ENCODE assay signal across 10 mouse cellular contexts in the genomic region with DNA sequence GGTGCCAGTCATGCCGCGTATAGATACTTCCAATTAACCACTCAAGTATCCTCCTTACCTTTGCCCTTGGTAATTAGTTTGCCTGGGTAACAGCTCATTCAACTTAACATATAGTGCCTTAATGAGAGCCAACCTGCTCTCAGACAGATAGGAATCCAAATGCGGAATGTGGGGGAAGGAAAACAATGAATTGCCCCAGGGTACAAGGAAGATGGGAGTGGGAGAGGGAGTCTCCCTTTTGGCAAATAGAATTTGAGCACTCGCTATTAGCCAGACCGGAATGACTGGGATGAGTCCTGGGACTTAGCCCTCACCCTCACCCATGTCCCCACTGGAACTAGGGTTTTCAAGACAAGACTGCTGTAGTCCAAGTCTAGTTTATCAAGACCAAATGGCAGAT. TPM values are rescaled to one million over a fixed set of nuclear protein-coding genes. Genes with fewer than 3 reads are reported as not detected.
A peak's percentile ranks its signal among the peaks of the same experiment; 100 is the strongest.
DNase-seq lines count a peak whose midpoint lies in the region; ATAC-seq and TF ChIP-seq lines count a peak whose summit lies in the region.
"Had no signal": no experiment of that assay in that cellular context is flagged by ENCODE, and none has a peak within 500 bp of the region (broad histone marks: within the 10 kb centered on the region; RNA-seq: fewer than 3 reads in every experiment).

No protein-coding gene starts in this region.

- H3K36me3 ChIP-seq in limb, embryonic 11.5 days (ENCODE audit: control insufficient read depth, insufficient read depth, low read length) = no peaks in the 10 kb centered on the region
- 0 out of 2 replicates have a peak, but pooled peaks cover 1% of the 10 kb centered on the region for H3K36me3 ChIP-seq in small intestine, adult 2 months (ENCODE audit: control insufficient read depth, insufficient read depth, low read length)

- no peak for TF ChIP-seq POLR2A in embryonic fibroblast, embryonic 13.5 days (IDR thresholded peaks at IDR 0.05; ENCODE audit: low read depth, low read length)
- TF ChIP-seq POLR2A in small intestine, adult 2 months (IDR thresholded peaks at IDR 0.05; ENCODE audit: low read depth, low read length) = no peak

- WGBS in limb, embryonic 11.5 days = 4% methylated on average over 5 of the region's 5 CpGs
- 39% methylated on average over 5 of the region's 5 CpGs for WGBS in small intestine, adult 2 months

- ATAC-seq in limb, embryonic 11.5 days (ENCODE audit: insufficient number of reproducible peaks, low FRiP score, low TSS enrichment, low read depth) = no peak

- no peak for TF ChIP-seq CTCF in left cerebral cortex, adult 2 months (IDR thresholded peaks at IDR 0.05)
- no peak for TF ChIP-seq CTCF in embryonic fibroblast, embryonic 13.5 days (IDR thresholded peaks at IDR 0.05; ENCODE audit: borderline replicate concordance, insufficient read depth, low read length)
- no peak for TF ChIP-seq CTCF in small intestine, adult 2 months (IDR thresholded peaks at IDR 0.05; ENCODE audit: extremely low read depth, insufficient read length, insufficient replicate concordance, low read depth, low read length)

- no peaks in the 10 kb centered on the region; the same call in 1 of the 2 replicates for H3K4me1 ChIP-seq in embryonic fibroblast, embryonic 13.5 days (ENCODE audit: control insufficient read depth, insufficient read depth, low read length)
- H3K4me1 ChIP-seq in limb, embryonic 11.5 days (ENCODE audit: control insufficient read depth, insufficient read depth, low read length) = peaks cover 9% of the 10 kb centered on the region; the same call in 1 of the 2 replicates
- peaks cover 16% of the 10 kb centered on the region; the same call in 1 of the 2 replicates for H3K4me1 ChIP-seq in small intestine, adult 2 months (ENCODE audit: control insufficient read depth, insufficient read depth, insufficient read length, low read length)

- no peaks in the 10 kb centered on the region for H3K27me3 ChIP-seq in limb, embryonic 11.5 days (ENCODE audit: control insufficient read depth, insufficient read depth, low read length)
- H3K27me3 ChIP-seq in small intestine, adult 2 months (ENCODE audit: control insufficient read depth, insufficient read depth, low read length) = no peaks in the 10 kb centered on the region
- H3K27me3 ChIP-seq: Patski had no signal

- peak overlapping the region; percentile 87; the same call in 1 of the 2 replicates for H3K27ac ChIP-seq in left cerebral cortex, adult 2 months
- no peak overlapping the region for H3K27ac ChIP-seq in embryonic fibroblast, embryonic 13.5 days (ENCODE audit: insufficient read depth, low read length)
- H3K27ac ChIP-seq in limb, embryonic 11.5 days (replicated peaks; ENCODE audit: low read depth, low read length) = no peak overlapping the region
- H3K27ac ChIP-seq in small intestine, adult 2 months (ENCODE audit: insufficient read depth, low read depth, low read length) = peak overlapping the region; percentile 21

- no peaks in the 10 kb centered on the region for H3K9me3 ChIP-seq in limb, embryonic 11.5 days (ENCODE audit: control insufficient read depth, low read length)

- no peak for DNase-seq in left cerebral cortex, adult 2 months (ENCODE audit: extremely low spot score in 1 of 2, low spot score in 2 of 2)
- no peak for DNase-seq in left cerebral cortex, postnatal 25 days (ENCODE audit: low spot score in 2 of 2)
- no peak for DNase-seq in limb, embryonic 11.5 days (ENCODE audit: low spot score)
- DNase-seq in layer of hippocampus, adult 11-12 months (ENCODE audit: low spot score) = no peak
- no peak for DNase-seq in T-cell, adult 2 months (ENCODE audit: low spot score)
- no peak for DNase-seq in lung, postnatal 14 days

- H3K4me3 ChIP-seq in left cerebral cortex, adult 2 months = peak overlapping the region; percentile 96
- peak overlapping the region; percentile 71 for H3K4me3 ChIP-seq in embryonic fibroblast, embryonic 13.5 days (ENCODE audit: insufficient read depth, low read length)
- H3K4me3 ChIP-seq in limb, embryonic 11.5 days (ENCODE audit: low read depth, low read length) = peak overlapping the region; percentile 83
- H3K4me3 ChIP-seq in small intestine, adult 2 months (ENCODE audit: low read depth, low read length) = peak overlapping the region; percentile 99

- H3K9ac ChIP-seq in limb, embryonic 11.5 days (ENCODE audit: low read length) = no peak overlapping the region

- intact Hi-C loops in left cerebral cortex, adult 2 months (cut with DNase I) = no loop called here
- intact Hi-C loops in left cerebral cortex, postnatal 25 days (cut with DNase I) = loop anchor here (5.0 kb wide), 1 partner anchor 277 kb away; the partner anchor contains the start of gene Hrasls

- peak overlapping the region; percentile 90 for H3K4me2 ChIP-seq in limb, embryonic 11.5 days (ENCODE audit: low read depth, severe bottlenecking)

RNA-seq across cellular contexts. Expression of gene Mb21d2, which starts 1.0 kb away (rescaled TPM):
- 10 to 100 TPM; 37.9 to 39.0 TPM for total RNA-seq in left cerebral cortex, adult 2 months (2021)
- 10 to 100 TPM; 41.5 to 50.0 TPM for total RNA-seq in left cerebral cortex, postnatal 25 days (2021)
- 7.6 and 7.9 TPM in 2 replicates for polyA plus RNA-seq in embryonic fibroblast, embryonic 13.5 days (2011; ENCODE audit: insufficient read length, low read depth, missing spikeins)
- 8.1 and 9.2 TPM in 2 replicates for polyA plus RNA-seq in limb, embryonic 11.5 days (2014; fragmentation: Nextera tagmentation; extraction: Ambion mirVana)
- 6.1 and 15.9 TPM in 2 replicates for polyA plus RNA-seq in small intestine, adult 2 months (2012; rRNA removed)
- total RNA-seq: common myeloid progenitor, adult 5-6 weeks had no signal

Comparison
In these comparisons a context has a peak if more than half of its experiments do, and no peak if none do; other contexts are left out.
1. H3K27ac ChIP-seq: peak in left cerebral cortex, adult 2 months (single experiment) and small intestine, adult 2 months (single experiment); none in embryonic fibroblast, embryonic 13.5 days (single experiment) and limb, embryonic 11.5 days (single experiment).
2. Peak in every context shown above with its lines, with median percentiles within 50 percentile points of each other: H3K4me3 ChIP-seq.